Mouse (Mus musculus) kidney, adult 11 months (tissue): ENCODE results near the gene Gm20388.
A peak's percentile ranks its signal among the peaks of the same experiment; 100 is the strongest.

Source experiments
- DNase-seq: peaks from one replicate; pipeline ENCODE4 v3.0.0; 2022

The Gm20388 gene

DNA sequence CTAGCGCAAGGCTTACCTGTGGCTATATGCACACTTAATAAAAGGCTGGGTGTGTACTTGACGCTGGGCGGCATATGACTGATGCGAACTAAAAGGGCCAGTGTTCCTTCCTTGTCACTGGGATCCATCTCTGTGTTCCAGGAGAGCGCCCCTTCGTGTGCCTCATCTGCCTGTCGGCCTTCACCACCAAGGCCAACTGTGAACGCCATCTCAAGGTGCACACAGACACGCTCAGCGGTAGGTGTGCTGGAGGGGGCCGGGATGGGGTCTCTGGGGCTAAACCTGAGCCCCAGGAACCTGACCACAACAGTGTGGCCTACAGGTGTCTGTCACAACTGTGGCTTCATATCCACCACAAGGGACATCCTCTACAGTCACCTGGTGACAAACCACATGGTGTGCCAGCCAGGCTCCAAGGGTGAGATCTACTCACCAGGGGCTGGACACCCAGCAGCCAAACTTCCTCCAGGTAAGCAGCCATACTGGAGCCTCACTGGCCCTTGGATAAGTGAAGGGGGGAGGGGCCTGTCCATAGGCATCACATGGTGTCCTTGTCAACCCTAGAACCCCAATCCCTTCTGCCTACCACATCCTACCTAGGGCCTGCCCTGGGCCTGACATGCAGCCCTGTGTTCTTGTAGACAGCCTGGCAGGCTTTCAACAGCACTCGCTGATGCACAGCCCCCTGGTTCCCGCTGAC lies 2424.3 kb downstream of the Gm20388 start:
- DNase-seq: no peak

GRCm38 (mm10) chr8:122335638-122336250 lies 2425.1 kb downstream of the Gm20388 start:
- peak; percentile 53 for DNase-seq

DNA sequence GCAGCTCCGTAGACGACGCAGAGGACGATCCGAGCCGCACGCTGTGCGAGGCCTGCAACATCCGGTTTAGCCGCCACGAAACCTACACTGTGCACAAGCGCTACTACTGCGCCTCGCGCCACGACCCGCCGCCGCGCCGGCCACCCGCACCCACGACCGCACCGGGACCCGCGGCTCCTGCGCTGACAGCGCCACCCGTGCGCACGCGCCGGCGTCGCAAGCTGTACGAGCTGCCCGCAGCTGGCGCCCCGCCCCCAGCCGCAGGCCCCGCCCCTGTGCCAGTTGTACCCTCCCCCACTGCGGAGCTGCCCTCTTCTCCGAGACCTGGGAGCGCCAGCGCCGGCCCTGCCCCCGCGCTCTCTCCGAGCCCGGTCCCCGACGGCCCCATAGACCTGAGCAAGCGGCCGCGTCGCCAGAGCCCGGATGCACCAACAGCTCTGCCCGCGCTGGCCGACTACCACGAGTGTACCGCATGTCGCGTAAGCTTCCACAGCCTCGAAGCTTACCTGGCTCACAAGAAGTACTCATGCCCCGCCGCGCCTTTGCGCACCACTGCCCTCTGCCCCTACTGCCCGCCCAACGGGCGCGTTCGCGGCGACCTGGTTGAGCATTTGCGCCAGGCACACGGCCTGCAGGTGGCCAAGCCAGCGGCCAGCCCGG lies 2425.7 kb downstream of the Gm20388 start:
- DNase-seq: peak; percentile 62

DNA sequence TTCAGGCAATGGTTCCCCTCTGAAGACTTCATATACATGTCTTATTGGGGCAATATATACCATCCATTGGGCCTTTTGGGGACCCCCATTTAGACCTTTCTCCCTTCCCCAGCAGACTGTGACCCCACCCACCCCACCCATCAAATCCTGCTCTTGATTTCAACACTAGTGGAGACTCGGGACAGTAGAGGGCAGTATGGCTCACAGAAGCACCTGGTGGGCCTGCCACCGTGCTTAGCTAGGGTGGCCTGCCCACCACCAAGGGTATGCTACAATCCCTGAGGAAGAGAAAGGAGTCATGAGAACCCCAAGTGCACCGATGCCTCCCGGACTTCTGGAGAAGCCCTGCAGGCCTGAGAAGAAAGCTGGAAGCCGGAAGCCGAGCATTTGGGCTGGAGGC lies 2428.2 kb downstream of the Gm20388 start:
- DNase-seq: no peak

- DNase-seq: no peak
Measured at GRCm38 (mm10) chr8:122340761-122341160, 2430.1 kb downstream of the Gm20388 start.

DNA sequence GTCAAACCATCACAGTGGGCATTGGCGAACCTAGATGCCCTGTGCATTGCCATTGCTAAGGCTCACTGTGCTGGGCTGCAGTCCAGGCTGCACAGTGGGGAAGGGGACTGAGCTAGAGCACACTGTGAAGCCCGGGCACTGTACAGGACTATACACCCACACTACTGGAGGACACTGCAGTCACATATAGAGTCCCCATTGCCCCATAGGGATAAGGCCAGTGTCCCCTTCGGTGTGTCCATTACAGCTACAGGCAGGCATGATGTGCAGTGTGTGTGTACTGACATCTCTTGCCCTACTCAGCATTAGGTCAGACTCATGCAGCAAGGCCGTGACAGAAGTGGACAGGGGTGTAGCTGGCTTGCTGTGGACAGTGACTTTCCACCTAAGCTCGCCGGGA lies 2431.1 kb downstream of the Gm20388 start:
- no peak for DNase-seq

DNA sequence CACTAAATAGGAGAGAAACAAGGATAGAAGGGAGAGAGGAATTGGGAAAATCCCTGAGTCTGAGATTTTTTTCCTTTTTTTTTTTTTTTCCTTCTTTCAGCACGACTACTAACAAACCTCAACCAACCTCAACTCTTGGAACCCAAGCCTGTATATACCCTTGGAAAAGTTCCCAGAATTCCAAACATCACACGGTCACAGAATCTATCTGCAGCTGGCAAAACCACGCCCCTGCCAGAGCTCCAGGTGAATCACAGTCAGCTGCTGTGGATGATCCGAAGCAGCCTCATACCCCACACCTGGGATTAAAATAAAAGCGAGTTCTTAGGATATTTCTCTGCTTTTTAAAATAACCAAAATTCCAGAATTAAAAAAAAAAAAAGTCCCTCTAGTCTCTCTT lies 2431.7 kb downstream of the Gm20388 start:
- no peak for DNase-seq

GRCm38 (mm10) chr8:122342806-122343209 lies 2432.2 kb downstream of the Gm20388 start:
- DNase-seq: peak; percentile 63

DNA sequence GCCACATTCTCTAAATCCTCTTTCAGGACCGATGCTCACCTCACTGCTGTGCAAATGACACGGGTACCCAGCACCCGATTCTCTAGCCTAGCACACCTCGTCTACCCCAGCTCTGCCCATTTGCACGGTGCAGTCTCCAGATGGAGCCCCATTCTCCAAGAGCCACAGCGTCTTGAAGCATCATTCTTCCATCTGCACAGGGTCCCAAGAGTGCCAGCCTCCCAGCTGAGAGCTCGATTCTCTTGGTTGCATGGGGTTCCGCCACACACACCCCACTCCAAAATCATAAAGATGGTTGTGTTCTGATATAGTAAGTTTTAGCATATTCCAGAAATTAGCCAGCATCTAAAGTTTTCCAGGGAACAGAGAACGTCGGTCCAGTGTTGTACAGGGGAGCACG lies 2432.7 kb downstream of the Gm20388 start:
- no peak for DNase-seq

DNA sequence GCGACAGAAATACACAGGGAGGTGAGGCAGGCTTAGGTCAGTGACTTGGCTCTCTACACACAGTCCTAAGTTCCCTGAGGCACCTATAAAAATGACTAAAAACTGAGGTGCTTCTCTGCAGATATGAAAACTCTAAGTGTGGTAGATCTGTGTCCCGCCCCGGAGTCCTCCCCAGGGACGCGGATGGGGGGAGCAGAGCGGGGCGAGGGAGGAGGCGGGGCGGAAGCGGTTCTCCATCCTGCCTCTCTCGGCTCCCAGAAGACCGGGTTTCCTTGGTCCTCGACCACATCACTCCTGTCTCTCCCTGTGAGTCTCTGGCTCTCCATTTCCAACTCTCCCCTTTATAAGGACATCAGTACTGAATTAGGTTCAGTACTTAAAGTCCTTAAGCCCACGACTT lies 2433.1 kb downstream of the Gm20388 start:
- no peak for DNase-seq

DNA sequence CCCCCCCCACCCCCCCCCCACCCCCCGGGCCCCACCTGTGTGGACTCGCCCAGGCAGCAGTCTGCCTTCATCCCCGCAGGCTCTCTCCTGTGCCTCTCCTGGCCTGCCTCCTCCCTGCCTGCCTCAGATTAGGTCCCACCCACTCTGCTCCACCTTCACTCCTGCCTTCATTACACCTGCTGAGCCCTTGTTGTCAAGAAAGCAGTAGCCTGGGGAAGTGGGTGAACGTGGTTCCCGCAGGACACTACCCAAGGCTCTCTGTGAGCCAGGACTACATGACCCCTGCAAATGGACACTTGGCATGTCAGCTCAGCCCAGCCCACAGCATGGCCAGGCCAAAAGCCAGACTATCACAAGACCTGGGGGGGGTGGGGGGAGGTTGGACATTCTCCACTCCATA lies 2433.6 kb downstream of the Gm20388 start:
- DNase-seq: no peak

DNA sequence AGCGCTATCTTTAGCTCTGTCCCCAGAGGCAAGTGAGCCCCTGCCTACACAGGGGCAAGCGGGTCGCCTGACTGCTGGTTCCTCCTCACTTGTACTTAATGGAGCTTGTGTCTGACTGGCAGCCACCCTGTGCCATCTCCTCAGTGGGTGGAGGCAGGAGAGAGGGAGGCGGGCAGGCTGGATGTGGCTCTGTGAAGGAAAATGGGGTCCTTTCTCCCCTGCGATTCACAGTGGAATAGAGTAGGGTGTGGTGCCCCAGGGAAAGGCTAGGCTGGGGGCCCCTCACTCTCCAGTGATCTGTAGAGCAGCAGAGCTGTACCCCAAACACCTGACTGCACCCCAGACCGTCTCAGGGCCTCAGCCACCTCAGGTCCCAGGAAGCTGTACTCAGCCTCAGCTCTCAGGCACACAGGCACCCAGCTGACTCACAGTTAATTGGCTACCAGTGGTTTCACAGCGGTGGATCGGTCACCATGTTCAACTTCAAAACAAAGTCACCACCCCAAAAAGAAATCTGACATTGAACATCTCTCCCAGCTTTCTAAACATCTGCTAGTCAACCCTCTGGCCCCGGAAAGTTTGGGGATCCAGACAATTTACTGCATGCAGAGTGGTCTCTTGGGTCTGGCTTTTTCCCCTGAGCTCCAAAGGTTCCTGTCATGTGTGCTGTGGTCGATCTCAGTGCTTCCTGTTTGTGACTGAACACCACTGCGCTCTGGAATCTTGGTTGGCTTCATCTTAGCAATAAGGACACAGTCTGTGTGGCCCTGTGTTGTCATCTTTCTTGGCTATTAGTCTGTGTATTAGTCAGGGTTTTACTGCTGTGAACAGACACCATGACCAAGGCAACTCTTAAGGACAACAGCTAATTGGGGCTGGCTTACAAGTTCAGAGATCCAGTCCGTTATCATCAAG lies 2434.8 kb downstream of the Gm20388 start:
- DNase-seq: no peak

DNA sequence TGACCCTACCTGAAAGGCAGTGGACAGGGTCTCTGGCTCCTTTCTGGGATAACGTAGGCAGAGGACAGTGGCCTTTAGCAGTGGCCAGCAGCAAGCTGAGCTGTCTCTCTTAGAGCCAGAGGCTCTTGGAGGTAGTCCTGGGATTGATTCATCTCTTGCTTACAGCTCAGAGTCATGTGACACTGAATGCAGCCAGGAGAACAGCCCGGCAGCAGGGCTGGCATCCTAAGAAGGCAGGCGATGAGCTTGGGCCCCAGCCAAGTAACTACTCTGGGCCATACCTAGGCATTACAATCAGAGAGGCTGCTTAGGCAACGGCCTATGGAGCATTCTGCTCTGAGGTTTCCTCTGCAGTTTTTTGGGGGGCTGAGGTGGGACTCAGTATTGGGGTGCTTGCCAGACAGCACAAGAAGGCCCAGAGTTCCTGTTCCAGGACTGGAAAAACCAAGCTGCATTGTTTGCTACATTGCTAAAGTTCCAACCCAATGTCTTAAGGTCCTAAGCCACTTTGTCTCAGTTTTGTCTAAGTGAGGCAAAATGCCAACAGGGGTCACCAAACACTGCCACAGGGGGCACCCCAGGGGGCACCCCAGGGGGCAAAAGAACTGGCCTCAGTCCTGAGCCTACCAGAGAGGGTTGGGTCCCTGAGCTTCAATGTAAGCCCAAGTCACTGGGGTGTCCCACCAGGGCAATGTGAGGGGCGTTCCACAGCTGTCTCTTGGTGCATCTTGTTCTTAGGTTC lies 2437.3 kb downstream of the Gm20388 start:
- no peak for DNase-seq

- DNase-seq: no peak
Measured at GRCm38 (mm10) chr8:122349357-122350297, 2439.0 kb downstream of the Gm20388 start.

DNA sequence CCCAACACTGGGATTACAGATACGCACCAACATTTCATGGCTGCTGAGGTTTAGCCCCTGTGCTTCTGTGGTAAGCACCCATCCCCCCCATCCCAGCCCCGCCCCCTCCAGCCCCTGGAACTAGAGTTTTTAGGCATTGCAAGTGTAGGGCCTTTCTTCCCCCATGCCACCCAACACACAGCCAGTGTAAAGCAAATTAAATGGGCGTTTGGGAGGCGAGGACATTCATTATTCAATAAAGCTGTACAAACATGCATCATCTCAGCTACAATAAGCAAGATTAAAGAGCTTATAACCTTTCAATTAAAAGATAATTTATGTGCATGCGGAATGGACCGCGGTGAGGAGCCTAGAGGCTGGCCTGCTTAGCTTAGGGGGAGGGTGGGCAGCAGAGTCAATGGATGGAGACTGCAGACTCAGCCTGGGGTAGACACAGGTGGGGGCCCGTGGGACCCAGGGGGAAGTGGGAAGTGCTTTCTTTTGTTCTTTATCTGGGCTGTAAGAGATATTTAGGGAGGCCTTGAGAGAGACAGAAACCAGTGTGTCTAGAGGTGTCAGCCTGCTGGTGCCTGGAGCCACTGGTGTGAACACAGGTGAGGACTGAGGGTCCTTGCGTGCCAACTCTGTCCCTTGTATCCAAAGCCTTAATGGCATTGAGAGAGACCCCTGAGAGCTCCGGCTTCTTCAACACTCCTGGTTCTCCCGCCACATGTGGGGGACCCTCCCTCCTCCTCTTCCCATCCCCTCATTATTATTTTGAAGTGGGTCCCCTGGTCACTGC lies 2439.9 kb downstream of the Gm20388 start:
- DNase-seq: no peak

- DNase-seq: no peak
Measured at GRCm38 (mm10) chr8:122354157-122354556, 2443.5 kb downstream of the Gm20388 start.

DNA sequence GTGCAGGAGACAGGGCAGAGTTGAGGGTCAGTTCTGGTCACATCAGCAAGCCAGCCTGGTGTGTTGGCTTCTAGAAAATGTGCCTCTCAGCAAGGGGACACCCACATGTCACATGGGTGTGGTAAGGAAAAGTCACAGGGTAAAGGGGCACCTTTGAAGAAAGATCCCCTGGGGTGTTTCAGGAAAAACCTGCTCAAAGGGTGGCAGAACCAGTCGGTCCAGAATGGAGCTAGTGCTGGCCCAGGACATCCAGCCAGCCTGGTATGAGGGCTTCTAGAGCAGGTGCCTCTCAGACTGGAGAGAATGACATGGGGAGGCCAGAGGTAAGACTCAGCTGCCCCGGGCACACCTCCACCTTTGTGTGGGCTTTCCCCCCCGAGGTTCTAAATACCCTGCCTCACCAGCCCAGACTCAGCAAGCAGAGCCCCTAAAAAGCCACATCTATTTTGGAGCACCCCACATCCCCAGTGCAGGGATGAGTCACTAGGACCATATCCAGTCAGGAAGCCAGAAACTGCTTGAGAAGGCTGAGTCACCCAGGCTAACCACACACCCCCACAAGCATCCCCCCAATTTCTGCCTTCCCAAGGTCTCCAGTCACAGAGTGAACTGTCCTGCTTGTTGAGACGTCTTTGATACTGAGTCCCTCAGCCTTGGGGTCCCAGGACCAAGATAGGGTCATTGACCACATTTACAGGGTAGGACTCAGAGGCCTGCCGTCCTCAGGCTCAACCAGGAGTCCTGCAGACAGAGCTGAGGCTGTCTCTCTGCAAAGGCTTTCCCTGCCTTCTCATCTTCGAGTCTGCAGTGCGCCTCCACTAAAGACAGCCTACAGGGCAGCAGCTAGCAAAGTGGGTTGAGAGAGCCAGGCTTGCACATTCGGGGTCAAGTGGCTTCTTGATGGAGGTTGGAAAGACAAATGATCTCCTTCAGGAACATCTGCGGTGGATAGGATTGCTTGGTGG lies 2445.3 kb downstream of the Gm20388 start:
- peak; percentile 58 for DNase-seq

DNA sequence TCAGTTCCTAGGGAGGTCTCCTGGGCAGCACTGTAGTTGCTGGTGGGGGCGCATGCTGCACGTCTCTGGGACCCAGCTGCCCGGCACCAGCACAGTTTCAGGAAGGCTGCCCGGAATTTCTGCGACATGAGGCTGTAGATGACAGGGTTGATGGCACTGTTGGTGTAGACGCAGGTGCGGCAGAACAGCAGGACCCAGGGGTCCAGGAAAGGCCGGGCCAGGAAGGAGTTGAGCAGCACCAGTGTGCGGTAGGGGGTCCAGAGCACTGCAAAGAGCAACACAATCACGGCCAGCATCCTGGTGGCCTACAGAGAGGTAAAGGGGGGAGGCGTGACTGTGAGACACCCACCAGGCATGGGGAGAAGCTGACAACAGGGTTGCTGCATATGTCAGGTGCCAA lies 2446.6 kb downstream of the Gm20388 start:
- DNase-seq: no peak

DNA sequence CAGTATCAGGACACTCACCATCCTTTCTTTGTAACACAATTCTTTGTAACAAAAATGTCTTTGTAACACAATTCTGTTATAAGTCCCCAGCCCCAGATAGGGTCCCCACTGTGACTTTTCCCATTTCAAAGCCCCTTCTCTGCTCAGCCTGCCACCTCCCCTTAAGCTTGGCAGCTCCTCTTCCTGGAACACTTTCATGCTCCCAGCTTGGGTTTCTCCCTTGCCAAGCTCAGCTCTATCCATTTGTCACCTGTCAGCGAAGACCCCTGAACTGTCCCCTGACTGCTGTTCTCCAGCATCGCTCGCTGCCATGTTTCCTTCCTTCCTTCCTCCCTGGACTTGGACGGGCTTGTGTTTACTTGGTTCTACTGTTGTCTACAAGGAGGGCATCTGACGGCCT lies 2447.0 kb downstream of the Gm20388 start:
- no peak for DNase-seq
